Mouse (Mus musculus): ENCODE results near the gene Pick1. TPM values are rescaled to one million over a fixed set of nuclear protein-coding genes. Genes with fewer than 3 reads are reported as not detected.

Gene Pick1
- polyA plus RNA-seq, 1 experiment, result 11.4 TPM

GRCm38 (mm10) chr15:79263726-79264125 is 34.8 kb downstream of the Pick1 start:
- Histone ChIP-seq H3K4me3 (ENCODE audit: insufficient read depth, low read length) (no peak overlapping the region), H3K27ac (ENCODE audit: insufficient read depth, low read depth, low read length) (no peak overlapping the region), H3K4me1 (ENCODE audit: control insufficient read depth, insufficient read depth, low read length) (peaks cover 10% of the 10 kb centered on the region)
- TF ChIP-seq CTCF (IDR thresholded peaks at IDR 0.05; ENCODE audit: low read depth, low read length), result no peak
- no peak for TF ChIP-seq POLR2A (IDR thresholded peaks at IDR 0.05; ENCODE audit: borderline replicate concordance, low read depth, low read length)

GRCm38 (mm10) chr15:79265384-79265783 is 36.4 kb downstream of the Pick1 start:
- Histone ChIP-seq H3K4me3 (ENCODE audit: insufficient read depth, low read length) (no peak overlapping the region), H3K4me1 (ENCODE audit: control insufficient read depth, insufficient read depth, low read length) (peaks cover 13% of the 10 kb centered on the region), H3K27ac (ENCODE audit: insufficient read depth, low read depth, low read length) (no peak overlapping the region)
- TF ChIP-seq CTCF (IDR thresholded peaks at IDR 0.05; ENCODE audit: low read depth, low read length) (no peak), POLR2A (IDR thresholded peaks at IDR 0.05; ENCODE audit: borderline replicate concordance, low read depth, low read length) (no peak)

- H3K4me1 ChIP-seq (ENCODE audit: control insufficient read depth, insufficient read depth, low read length), result peaks cover 16% of the 10 kb centered on the region
- no peak overlapping the region for H3K4me3 ChIP-seq (ENCODE audit: insufficient read depth, low read length)
- no peak overlapping the region for H3K27ac ChIP-seq (ENCODE audit: insufficient read depth, low read depth, low read length)
- TF ChIP-seq CTCF (IDR thresholded peaks at IDR 0.05; ENCODE audit: low read depth, low read length) (no peak), POLR2A (IDR thresholded peaks at IDR 0.05; ENCODE audit: borderline replicate concordance, low read depth, low read length) (no peak)
Observed at GRCm38 (mm10) chr15:79268521-79268920, 39.5 kb downstream of the Pick1 start.

GRCm38 (mm10) chr15:79270317-79271123 is 41.5 kb downstream of the Pick1 start:
- Histone ChIP-seq H3K27ac (ENCODE audit: insufficient read depth, low read depth, low read length) (no peak overlapping the region), H3K4me3 (ENCODE audit: insufficient read depth, low read length) (peak overlapping the region; percentile 60), H3K4me1 (ENCODE audit: control insufficient read depth, insufficient read depth, low read length) (peaks cover 16% of the 10 kb centered on the region)
- TF ChIP-seq CTCF (IDR thresholded peaks at IDR 0.05; ENCODE audit: low read depth, low read length) (no peak), POLR2A (IDR thresholded peaks at IDR 0.05; ENCODE audit: borderline replicate concordance, low read depth, low read length) (no peak)

GRCm38 (mm10) chr15:79271124-79271746 is 42.3 kb downstream of the Pick1 start:
- TF ChIP-seq POLR2A (IDR thresholded peaks at IDR 0.05; ENCODE audit: borderline replicate concordance, low read depth, low read length) (no peak), CTCF (IDR thresholded peaks at IDR 0.05; ENCODE audit: low read depth, low read length) (peak; percentile 63)

GRCm38 (mm10) chr15:79273020-79273419 is 44.0 kb downstream of the Pick1 start:
- TF ChIP-seq CTCF (IDR thresholded peaks at IDR 0.05; ENCODE audit: low read depth, low read length) (no peak), POLR2A (IDR thresholded peaks at IDR 0.05; ENCODE audit: borderline replicate concordance, low read depth, low read length) (no peak)
- H3K27ac ChIP-seq (ENCODE audit: insufficient read depth, low read depth, low read length), result no peak overlapping the region
- no peak overlapping the region for H3K4me3 ChIP-seq (ENCODE audit: insufficient read depth, low read length)
- peaks cover 5% of the 10 kb centered on the region; the same call in 1 of the 2 replicates for H3K4me1 ChIP-seq (ENCODE audit: control insufficient read depth, insufficient read depth, low read length)

More at GRCm38 (mm10) chr15:79271124-79271746, 42.3 kb downstream of the Pick1 start:
- Histone ChIP-seq H3K4me1 (ENCODE audit: control insufficient read depth, insufficient read depth, low read length) (peaks cover 16% of the 10 kb centered on the region), H3K27ac (ENCODE audit: insufficient read depth, low read depth, low read length) (no peak overlapping the region), H3K4me3 (ENCODE audit: insufficient read depth, low read length) (peak overlapping the region; percentile 60)

- peaks cover 11% of the 10 kb centered on the region for H3K4me1 ChIP-seq (ENCODE audit: control insufficient read depth, insufficient read depth, low read length)
- no peak overlapping the region for H3K27ac ChIP-seq (ENCODE audit: insufficient read depth, low read depth, low read length)
- TF ChIP-seq CTCF (IDR thresholded peaks at IDR 0.05; ENCODE audit: low read depth, low read length), result no peak
- no peak for TF ChIP-seq POLR2A (IDR thresholded peaks at IDR 0.05; ENCODE audit: borderline replicate concordance, low read depth, low read length)
- no peak overlapping the region for H3K4me3 ChIP-seq (ENCODE audit: insufficient read depth, low read length)
Observed at GRCm38 (mm10) chr15:79277728-79278127, 48.8 kb downstream of the Pick1 start.

GRCm38 (mm10) chr15:79280209-79280608 is 51.2 kb downstream of the Pick1 start:
- Histone ChIP-seq H3K27ac (ENCODE audit: insufficient read depth, low read depth, low read length) (no peak overlapping the region), H3K4me3 (ENCODE audit: insufficient read depth, low read length) (no peak overlapping the region), H3K4me1 (ENCODE audit: control insufficient read depth, insufficient read depth, low read length) (peaks cover 11% of the 10 kb centered on the region)
- TF ChIP-seq POLR2A (IDR thresholded peaks at IDR 0.05; ENCODE audit: borderline replicate concordance, low read depth, low read length) (no peak), CTCF (IDR thresholded peaks at IDR 0.05; ENCODE audit: low read depth, low read length) (peak; percentile 54; the same call in 1 of the 2 replicates)

- TF ChIP-seq POLR2A (IDR thresholded peaks at IDR 0.05; ENCODE audit: borderline replicate concordance, low read depth, low read length), result no peak
- TF ChIP-seq CTCF (IDR thresholded peaks at IDR 0.05; ENCODE audit: low read depth, low read length), result no peak
- Histone ChIP-seq H3K27ac (ENCODE audit: insufficient read depth, low read depth, low read length) (no peak overlapping the region), H3K4me3 (ENCODE audit: insufficient read depth, low read length) (no peak overlapping the region), H3K4me1 (ENCODE audit: control insufficient read depth, insufficient read depth, low read length) (peaks cover 11% of the 10 kb centered on the region)
Observed at GRCm38 (mm10) chr15:79280850-79281249, 51.9 kb downstream of the Pick1 start.

GRCm38 (mm10) chr15:79281389-79281788 is 52.4 kb downstream of the Pick1 start:
- no peak for TF ChIP-seq POLR2A (IDR thresholded peaks at IDR 0.05; ENCODE audit: borderline replicate concordance, low read depth, low read length)
- TF ChIP-seq CTCF (IDR thresholded peaks at IDR 0.05; ENCODE audit: low read depth, low read length), result no peak
- H3K4me3 ChIP-seq (ENCODE audit: insufficient read depth, low read length), result no peak overlapping the region
- no peak overlapping the region for H3K27ac ChIP-seq (ENCODE audit: insufficient read depth, low read depth, low read length)
- H3K4me1 ChIP-seq (ENCODE audit: control insufficient read depth, insufficient read depth, low read length), result peaks cover 11% of the 10 kb centered on the region

Data from bone marrow macrophage, adult 2 months (primary cell).